Mouse (Mus musculus) forebrain, embryonic 12.5 days (tissue): ENCODE data around the gene Lyar. TPM values are rescaled to one million over a fixed set of nuclear protein-coding genes. Genes with fewer than 3 reads are reported as not detected.
A peak's percentile ranks its signal among the peaks of the same experiment; 100 is the strongest.

Source experiments
- ATAC-seq: fragments of 200-750 bp; cut with Nextera tagmentation; 2 replicates; pipeline ENCODE4 v1.8.0; 2017; ENCODE audit warnings: moderate TSS enrichment; ENCODE audit not compliant: low FRiP score
- H3K27ac ChIP-seq: fragments of 300-500 bp; sonication (generic); 2 replicates; pipeline ENCODE4 v1.5.1; 2016; ENCODE audit warnings: mild to moderate bottlenecking
- H3K27me3 ChIP-seq: fragments of 300-500 bp; sonication (generic); 2 replicates; pipeline ENCODE4 v1.6.1; 2016; ENCODE audit warnings: mild to moderate bottlenecking
- H3K36me3 ChIP-seq: fragments of 300-500 bp; sonication (generic); replicated peaks from 2 replicates; pipeline ENCODE4 v1.6.1; 2016; ENCODE audit warnings: mild to moderate bottlenecking
- H3K4me1 ChIP-seq: fragments of 300-500 bp; sonication (generic); 2 replicates; pipeline ENCODE4 v1.6.1; 2016
- H3K4me2 ChIP-seq: fragments of 300-500 bp; sonication (generic); 2 replicates; pipeline ENCODE4 v1.6.1; 2016; ENCODE audit warnings: mild to moderate bottlenecking, moderate library complexity
- H3K4me3 ChIP-seq: fragments of 300-500 bp; sonication (generic); replicated peaks from 2 replicates; pipeline ENCODE4 v1.5.1; 2016; ENCODE audit warnings: mild to moderate bottlenecking
- H3K9ac ChIP-seq: fragments of 300-500 bp; sonication (generic); 2 replicates; pipeline ENCODE4 v1.6.1; 2016; ENCODE audit warnings: mild to moderate bottlenecking
- H3K9me3 ChIP-seq: fragments of 300-500 bp; sonication (generic); 2 replicates; pipeline ENCODE4 v1.6.1; 2016
- WGBS: fragments of 180-500 bp; shearing (Covaris S2); methylation state at CpG from one replicate; pipeline ENCODE4 v1.1.7; 2016; 5-methylcytosine and 5-hydroxymethylcytosine counted together
- polyA plus RNA-seq: library from polyadenylated mRNA; unstranded; fragments of >200 nt; fragmentation: Nextera tagmentation; extraction: Ambion mirVana; gene quantifications from 2 replicates; pipeline ENCODE4 v1.2.1, GENCODE M21; 2016

Lyar gene
- polyA plus RNA-seq, result 117 and 128 TPM in 2 replicates

GRCm38 (mm10) chr5:38220328-38220912 lies at the start of gene Lyar, which contains the start of gene Zbtb49:
TSS of gene Lyar (plus strand) at chr5:38220470.
TSS of gene Zbtb49 (minus strand) at chr5:38220457.
- WGBS, result under 1% methylated on average over 55 of the region's 55 CpGs
- H3K27ac ChIP-seq, result peak within 1 kb of the TSS; percentile 69
- peak; percentile 96 for ATAC-seq

GRCm38 (mm10) chr5:38173766-38174165 lies 46.5 kb upstream of the Lyar start:
- Histone ChIP-seq H3K4me3 (no peak overlapping the region), H3K4me1 (no peaks in the 10 kb centered on the region), H3K27me3 (peaks cover 2% of the 10 kb centered on the region; the same call in 1 of the 2 replicates), H3K9me3 (0 out of 2 replicates have a peak, but pooled peaks cover 4% of the 10 kb centered on the region), H3K4me2 (no peak overlapping the region), H3K9ac (no peak overlapping the region), H3K27ac (no peak overlapping the region), H3K36me3 (no peaks in the 10 kb centered on the region)
- 63% methylated on average over 5 of the region's 5 CpGs for WGBS
- ATAC-seq, result no peak

More at GRCm38 (mm10) chr5:38220328-38220912, at the start of gene Lyar, which contains the start of gene Zbtb49:
- H3K4me2 ChIP-seq, result peak within 1 kb of the TSS; percentile 89
- H3K36me3 ChIP-seq, result peaks cover 31% of the 10 kb centered on the region
- H3K4me3 ChIP-seq, result peak within 1 kb of the TSS; percentile 88
- peak within 1 kb of the TSS; percentile 81 for H3K9ac ChIP-seq
- H3K27me3 ChIP-seq, result no peaks in the 10 kb centered on the region
- H3K4me1 ChIP-seq, result peaks cover 25% of the 10 kb centered on the region
- no peaks in the 10 kb centered on the region for H3K9me3 ChIP-seq

GRCm38 (mm10) chr5:38174256-38174912 lies 45.9 kb upstream of the Lyar start:
- H3K4me3 ChIP-seq, result no peak overlapping the region
- no peaks in the 10 kb centered on the region for H3K4me1 ChIP-seq
- H3K27ac ChIP-seq, result no peak overlapping the region
- H3K27me3 ChIP-seq, result no peaks in the 10 kb centered on the region; the same call in 1 of the 2 replicates
- 86% methylated on average over 16 of the region's 16 CpGs for WGBS
- H3K4me2 ChIP-seq, result no peak overlapping the region
- H3K9ac ChIP-seq, result no peak overlapping the region
- H3K36me3 ChIP-seq, result no peaks in the 10 kb centered on the region
- 0 out of 2 replicates have a peak, but pooled peaks cover 4% of the 10 kb centered on the region for H3K9me3 ChIP-seq
- no peak for ATAC-seq

- Histone ChIP-seq H3K4me2 (no peak overlapping the region), H3K36me3 (no peaks in the 10 kb centered on the region), H3K4me3 (no peak overlapping the region), H3K9me3 (no peaks in the 10 kb centered on the region), H3K9ac (no peak overlapping the region), H3K4me1 (no peaks in the 10 kb centered on the region), H3K27me3 (no peaks in the 10 kb centered on the region), H3K27ac (no peak overlapping the region)
- no peak for ATAC-seq
- WGBS, result 88% methylated on average over 6 of the region's 6 CpGs
Observed at GRCm38 (mm10) chr5:38184688-38185285, 35.5 kb upstream of the Lyar start.

GRCm38 (mm10) chr5:38187006-38187405 lies 33.3 kb upstream of the Lyar start:
- no peaks in the 10 kb centered on the region for H3K9me3 ChIP-seq
- no peaks in the 10 kb centered on the region for H3K4me1 ChIP-seq
- no peaks in the 10 kb centered on the region for H3K27me3 ChIP-seq
- H3K4me2 ChIP-seq, result no peak overlapping the region
- no peaks in the 10 kb centered on the region for H3K36me3 ChIP-seq
- WGBS, result 77% methylated on average over 2 of the region's 2 CpGs
- no peak overlapping the region for H3K27ac ChIP-seq
- no peak for ATAC-seq
- H3K4me3 ChIP-seq, result no peak overlapping the region
- H3K9ac ChIP-seq, result no peak overlapping the region

GRCm38 (mm10) chr5:38190907-38191306 lies 29.4 kb upstream of the Lyar start:
- H3K27me3 ChIP-seq, result no peaks in the 10 kb centered on the region
- H3K4me3 ChIP-seq, result no peak overlapping the region
- no peak overlapping the region for H3K27ac ChIP-seq
- H3K4me2 ChIP-seq, result no peak overlapping the region
- no peak overlapping the region for H3K9ac ChIP-seq
- no peaks in the 10 kb centered on the region for H3K9me3 ChIP-seq
- no peaks in the 10 kb centered on the region for H3K36me3 ChIP-seq
- H3K4me1 ChIP-seq, result peaks cover 13% of the 10 kb centered on the region
- WGBS, result 91% methylated on average over 3 of the region's 3 CpGs
- no peak for ATAC-seq

GRCm38 (mm10) chr5:38194946-38195345 lies 25.3 kb upstream of the Lyar start:
- Histone ChIP-seq H3K36me3 (peaks cover 6% of the 10 kb centered on the region; the same call in 1 of the 2 replicates), H3K27ac (no peak overlapping the region), H3K9me3 (no peaks in the 10 kb centered on the region), H3K9ac (no peak overlapping the region), H3K4me2 (no peak overlapping the region), H3K4me1 (peaks cover 13% of the 10 kb centered on the region), H3K27me3 (no peaks in the 10 kb centered on the region), H3K4me3 (no peak overlapping the region)
- 13% methylated on average over 2 of the region's 2 CpGs for WGBS
- ATAC-seq, result no peak

GRCm38 (mm10) chr5:38195941-38196340 lies 24.3 kb upstream of the Lyar start:
- ATAC-seq, result no peak
- Histone ChIP-seq H3K36me3 (peaks cover 14% of the 10 kb centered on the region), H3K9ac (no peak overlapping the region), H3K9me3 (no peaks in the 10 kb centered on the region), H3K27me3 (no peaks in the 10 kb centered on the region), H3K4me1 (peaks cover 13% of the 10 kb centered on the region), H3K4me2 (no peak overlapping the region), H3K4me3 (no peak overlapping the region), H3K27ac (no peak overlapping the region)

- H3K36me3 ChIP-seq, result peaks cover 24% of the 10 kb centered on the region
- no peak overlapping the region for H3K27ac ChIP-seq
- 76% methylated on average over 5 of the region's 5 CpGs for WGBS
- H3K27me3 ChIP-seq, result no peaks in the 10 kb centered on the region
- H3K4me1 ChIP-seq, result peaks cover 13% of the 10 kb centered on the region
- H3K9ac ChIP-seq, result no peak overlapping the region
- no peak overlapping the region for H3K4me2 ChIP-seq
- H3K9me3 ChIP-seq, result no peaks in the 10 kb centered on the region
- no peak overlapping the region for H3K4me3 ChIP-seq
- no peak for ATAC-seq
Observed at GRCm38 (mm10) chr5:38196821-38197481, 23.3 kb upstream of the Lyar start.

GRCm38 (mm10) chr5:38197482-38197823 lies 22.8 kb upstream of the Lyar start:
- Histone ChIP-seq H3K36me3 (peaks cover 29% of the 10 kb centered on the region), H3K27me3 (no peaks in the 10 kb centered on the region), H3K4me1 (peaks cover 13% of the 10 kb centered on the region), H3K27ac (no peak overlapping the region), H3K9me3 (no peaks in the 10 kb centered on the region), H3K9ac (no peak overlapping the region), H3K4me2 (no peak overlapping the region), H3K4me3 (no peak overlapping the region)
- ATAC-seq, result peak; percentile 66; the same call in 1 of the 2 replicates
- 18% methylated on average over 7 of the region's 7 CpGs for WGBS

- no peak overlapping the region for H3K9ac ChIP-seq
- H3K4me1 ChIP-seq, result peaks cover 8% of the 10 kb centered on the region
- no peak overlapping the region for H3K4me2 ChIP-seq
- no peaks in the 10 kb centered on the region for H3K9me3 ChIP-seq
- H3K4me3 ChIP-seq, result no peak overlapping the region
- H3K27me3 ChIP-seq, result no peaks in the 10 kb centered on the region
- H3K36me3 ChIP-seq, result peaks cover 52% of the 10 kb centered on the region
- WGBS, result 90% methylated on average over 2 of the region's 2 CpGs
- no peak overlapping the region for H3K27ac ChIP-seq
- no peak for ATAC-seq
Observed at GRCm38 (mm10) chr5:38199686-38200085, 20.6 kb upstream of the Lyar start.

- Histone ChIP-seq H3K4me3 (no peak overlapping the region), H3K9ac (no peak overlapping the region), H3K4me1 (no peaks in the 10 kb centered on the region), H3K9me3 (no peaks in the 10 kb centered on the region), H3K4me2 (no peak overlapping the region), H3K27me3 (no peaks in the 10 kb centered on the region), H3K27ac (no peak overlapping the region), H3K36me3 (peaks cover 79% of the 10 kb centered on the region)
- WGBS, result 86% methylated on average over 7 of the region's 7 CpGs
- ATAC-seq, result no peak
Observed at GRCm38 (mm10) chr5:38205303-38205726, 15.0 kb upstream of the Lyar start.
